Mouse (Mus musculus) forebrain, embryonic 14.5 days (tissue): ENCODE data around the gene Tfg. TPM values are rescaled to one million over a fixed set of nuclear protein-coding genes. Genes with fewer than 3 reads are reported as not detected.

Source experiments
- ATAC-seq: fragments of 200-750 bp; cut with Nextera tagmentation; 2 replicates; pipeline ENCODE4 v1.8.0; 2017; ENCODE audit warnings: mild to moderate bottlenecking, moderate library complexity
- DNase-seq: peaks from one replicate; pipeline ENCODE4 v3.0.0-alpha.2; 2015; ENCODE audit warnings: low spot score
- H3K27ac ChIP-seq: fragments of 300-500 bp; sonication (generic); 2 replicates; pipeline ENCODE4 v1.5.1; 2014; ENCODE audit warnings: low read depth, mild to moderate bottlenecking, control low read depth, low read length, moderate library complexity
- H3K27me3 ChIP-seq: fragments of 300-500 bp; sonication (generic); replicated peaks from 2 replicates; pipeline ENCODE4 v1.6.1; 2014; ENCODE audit warnings: low read length, control low read depth, mixed read lengths; ENCODE audit not compliant: control insufficient read depth, insufficient read depth
- H3K36me3 ChIP-seq: fragments of 300-500 bp; sonication (generic); 2 replicates; pipeline ENCODE4 v1.6.1; 2014; ENCODE audit warnings: low read length, control low read depth; ENCODE audit not compliant: control insufficient read depth, insufficient read depth
- H3K4me1 ChIP-seq: fragments of 300-500 bp; sonication (generic); 2 replicates; pipeline ENCODE4 v1.6.1; 2014; ENCODE audit warnings: antibody characterized with exemption, low read length, control low read depth; ENCODE audit not compliant: control insufficient read depth, insufficient read depth
- H3K4me2 ChIP-seq: fragments of 300-500 bp; sonication (generic); 2 replicates; pipeline ENCODE4 v1.6.1; 2014; ENCODE audit warnings: mild to moderate bottlenecking, control low read depth, low read length
- H3K4me3 ChIP-seq: fragments of 300-500 bp; sonication (generic); 2 replicates; pipeline ENCODE4 v1.5.1; 2014; ENCODE audit warnings: low read depth, low read length, control low read depth
- H3K9ac ChIP-seq: fragments of 300-500 bp; sonication (generic); 2 replicates; pipeline ENCODE4 v1.6.1; 2014; ENCODE audit warnings: mild to moderate bottlenecking, low read length, control low read depth, moderate library complexity
- H3K9me3 ChIP-seq: fragments of 300-500 bp; sonication (generic); replicated peaks from 2 replicates; pipeline ENCODE4 v1.6.1; 2016; ENCODE audit warnings: low read length, control low read depth, mixed read lengths; ENCODE audit not compliant: control insufficient read depth
- WGBS: fragments of 180-500 bp; shearing (Covaris S2); extraction: QIAGEN DNeasy Blood & Tissue Kit; methylation state at CpG from one replicate; pipeline ENCODE4 v1.1.7; 2014; 5-methylcytosine and 5-hydroxymethylcytosine counted together
- polyA plus RNA-seq: library from polyadenylated mRNA; unstranded; fragments of >200 nt; fragmentation: Nextera tagmentation; extraction: Ambion mirVana; gene quantifications from 2 replicates; pipeline ENCODE4 v1.2.1, GENCODE M21; 2014

Gene Tfg
- polyA plus RNA-seq, 1 experiment from 2014 or later, result 163 TPM

DNA sequence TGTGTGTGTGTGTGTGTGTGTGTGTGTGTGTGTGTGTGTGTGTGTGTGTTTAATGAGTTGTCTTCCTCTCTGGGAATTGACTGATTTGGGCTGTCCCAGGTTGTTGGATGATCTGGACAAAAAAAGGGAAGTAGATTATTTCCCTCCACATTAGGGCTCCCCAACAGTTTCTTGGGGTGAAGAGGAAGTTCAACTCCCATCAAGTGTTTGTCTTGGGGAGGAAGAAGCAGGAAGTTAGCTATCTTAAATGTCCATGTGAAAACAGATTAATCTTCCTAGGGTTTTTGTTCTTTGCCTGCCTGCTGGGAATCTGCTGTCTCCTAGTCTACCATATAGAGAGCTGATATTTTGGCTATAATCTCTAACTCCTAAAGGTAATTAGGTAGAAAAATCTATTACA, 58.4 kb downstream of the Tfg start:
- Histone ChIP-seq H3K36me3 (no peaks in the 10 kb centered on the region), H3K27me3 (no peaks in the 10 kb centered on the region), H3K4me3 (no peak overlapping the region), H3K27ac (no peak overlapping the region), H3K4me2 (no peak overlapping the region), H3K9ac (no peak overlapping the region), H3K4me1 (no peaks in the 10 kb centered on the region), H3K9me3 (no peaks in the 10 kb centered on the region)
- ATAC-seq (no peak), DNase-seq (no peak)

GRCm38 (mm10) chr16:56655193-56655910, 61.9 kb downstream of the Tfg start:
- Histone ChIP-seq H3K27ac (no peak overlapping the region), H3K27me3 (no peaks in the 10 kb centered on the region), H3K4me2 (no peak overlapping the region), H3K9ac (no peak overlapping the region), H3K36me3 (no peaks in the 10 kb centered on the region), H3K4me1 (no peaks in the 10 kb centered on the region), H3K9me3 (no peaks in the 10 kb centered on the region), H3K4me3 (no peak overlapping the region)
- WGBS, result 88% methylated on average over 12 of the region's 12 CpGs
- DNase-seq (no peak), ATAC-seq (no peak)

DNA sequence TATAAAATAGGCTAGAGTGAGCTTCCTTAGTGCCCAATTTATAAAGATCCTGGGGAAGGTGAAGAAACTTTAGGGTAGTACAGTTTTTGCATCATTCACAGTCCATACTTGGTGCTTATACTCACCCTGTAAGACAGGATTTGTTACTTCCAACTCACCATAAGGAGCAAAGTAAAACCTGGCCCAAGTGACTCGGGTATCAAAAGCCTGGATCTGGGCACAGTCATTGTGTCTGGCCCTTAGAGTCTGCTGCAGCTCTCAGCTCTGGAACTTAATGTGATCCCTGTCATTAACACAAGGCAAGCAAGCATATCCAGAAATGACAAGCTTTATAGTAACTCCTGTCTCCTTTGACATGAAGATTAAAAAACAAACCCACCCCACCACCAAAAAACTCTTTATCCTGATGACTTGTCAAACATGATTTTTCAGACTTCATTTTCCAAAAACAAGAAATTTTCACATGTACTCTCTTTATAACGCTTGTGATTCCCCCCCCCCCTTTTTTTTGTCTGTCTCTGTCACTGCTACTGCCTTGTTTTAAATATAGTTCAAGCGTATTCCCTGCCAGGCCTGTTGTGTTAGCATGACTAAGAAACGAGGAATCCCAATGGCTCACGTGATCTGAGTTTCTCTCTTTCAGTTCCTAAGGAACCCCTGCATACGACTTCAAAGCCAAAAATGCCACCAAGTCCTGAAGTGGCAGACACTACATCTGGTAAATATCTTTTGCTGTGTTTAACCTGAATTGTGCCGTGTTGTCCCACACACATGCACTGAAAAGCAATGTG, 70.7 kb downstream of the Tfg start:
- ATAC-seq (no peak), DNase-seq (no peak)
- Histone ChIP-seq H3K4me3 (no peak overlapping the region), H3K4me2 (no peak overlapping the region), H3K9ac (no peak overlapping the region), H3K27me3 (no peaks in the 10 kb centered on the region), H3K36me3 (no peaks in the 10 kb centered on the region), H3K9me3 (no peaks in the 10 kb centered on the region), H3K27ac (no peak overlapping the region), H3K4me1 (no peaks in the 10 kb centered on the region)
- WGBS, result 65% methylated on average over 7 of the region's 7 CpGs

GRCm38 (mm10) chr16:56645251-56645650, 72.0 kb downstream of the Tfg start:
- WGBS, result 22% methylated on average over 2 of the region's 2 CpGs
- Histone ChIP-seq H3K4me1 (no peaks in the 10 kb centered on the region), H3K4me3 (no peak overlapping the region), H3K4me2 (no peak overlapping the region), H3K27ac (no peak overlapping the region), H3K9me3 (no peaks in the 10 kb centered on the region), H3K9ac (no peak overlapping the region), H3K36me3 (no peaks in the 10 kb centered on the region), H3K27me3 (no peaks in the 10 kb centered on the region)
- DNase-seq (peak; percentile 52), ATAC-seq (no peak)

Other genes with a start within 250 kb of the Tfg start
- gene Abi3bp, start 239.6 kb downstream of the Tfg start, polyA plus RNA-seq, result 0.18 and 0.26 TPM in 2 replicates
- not detected in 2 replicates for gene Adgrg7, start 78.4 kb upstream of the Tfg start, polyA plus RNA-seq
- gene Tmem45a, start 168.7 kb upstream of the Tfg start, polyA plus RNA-seq, result 6.4 and 7.0 TPM in 2 replicates
- not detected in 2 replicates for gene Lnp1, start 210.6 kb upstream of the Tfg start, polyA plus RNA-seq